Mouse (Mus musculus) neural tube, embryonic 11.5 days (tissue): ENCODE measurements at regions not wholly inside any gene's neighbourhood (a gene's known extent, or its start where the extent isn't known, plus 50 kb on each side); places are given as distances from the start of the nearest gene placed in this dataset.

Experiments used
- ATAC-seq: fragments of 200-750 bp; cut with Nextera tagmentation; 2 replicates; pipeline ENCODE4 v1.8.0; 2017; ENCODE audit warnings: moderate number of reproducible peaks, mild to moderate bottlenecking, moderate TSS enrichment, moderate library complexity; ENCODE audit not compliant: insufficient read depth, low FRiP score, low TSS enrichment
- DNase-seq: peaks from one replicate; pipeline ENCODE4 v3.0.0-alpha.2; 2015; ENCODE audit warnings: low spot score
- H3K27ac ChIP-seq: fragments of 300-500 bp; sonication (generic); 2 replicates; pipeline ENCODE4 v1.5.1; 2014; ENCODE audit warnings: low read depth, mild to moderate bottlenecking, low read length
- H3K27me3 ChIP-seq: fragments of 300-500 bp; sonication (generic); 2 replicates; pipeline ENCODE4 v1.6.1; 2014; ENCODE audit warnings: mild to moderate bottlenecking, low read length, mixed read lengths; ENCODE audit not compliant: control insufficient read depth, insufficient read depth
- H3K36me3 ChIP-seq: fragments of 300-500 bp; sonication (generic); 2 replicates; pipeline ENCODE4 v1.6.1; 2014; ENCODE audit warnings: mild to moderate bottlenecking, low read length, moderate library complexity, mixed read lengths; ENCODE audit not compliant: control insufficient read depth, insufficient read depth
- H3K4me1 ChIP-seq: fragments of 300-500 bp; sonication (generic); 2 replicates; pipeline ENCODE4 v1.6.1; 2014; ENCODE audit warnings: low read length, mixed read lengths; ENCODE audit not compliant: control insufficient read depth, insufficient read depth
- H3K4me2 ChIP-seq: fragments of 300-500 bp; sonication (generic); 2 replicates; pipeline ENCODE4 v1.6.1; 2014; ENCODE audit warnings: low read depth, mild to moderate bottlenecking, moderate library complexity
- H3K4me3 ChIP-seq: fragments of 300-500 bp; sonication (generic); 2 replicates; pipeline ENCODE4 v1.5.1; 2014; ENCODE audit warnings: low read depth, low read length
- H3K9ac ChIP-seq: fragments of 300-500 bp; sonication (generic); 2 replicates; pipeline ENCODE4 v1.6.1; 2014; ENCODE audit warnings: mild to moderate bottlenecking, low read length
- H3K9me3 ChIP-seq: fragments of 300-500 bp; sonication (generic); 2 replicates; pipeline ENCODE4 v1.6.1; 2016; ENCODE audit warnings: low read length; ENCODE audit not compliant: control insufficient read depth
- WGBS: fragments of 180-500 bp; shearing (Covaris S2); extraction: QIAGEN DNeasy Blood & Tissue Kit; methylation state at CpG from one replicate; pipeline ENCODE4 v1.1.7; 2014; 5-methylcytosine and 5-hydroxymethylcytosine counted together

DNA sequence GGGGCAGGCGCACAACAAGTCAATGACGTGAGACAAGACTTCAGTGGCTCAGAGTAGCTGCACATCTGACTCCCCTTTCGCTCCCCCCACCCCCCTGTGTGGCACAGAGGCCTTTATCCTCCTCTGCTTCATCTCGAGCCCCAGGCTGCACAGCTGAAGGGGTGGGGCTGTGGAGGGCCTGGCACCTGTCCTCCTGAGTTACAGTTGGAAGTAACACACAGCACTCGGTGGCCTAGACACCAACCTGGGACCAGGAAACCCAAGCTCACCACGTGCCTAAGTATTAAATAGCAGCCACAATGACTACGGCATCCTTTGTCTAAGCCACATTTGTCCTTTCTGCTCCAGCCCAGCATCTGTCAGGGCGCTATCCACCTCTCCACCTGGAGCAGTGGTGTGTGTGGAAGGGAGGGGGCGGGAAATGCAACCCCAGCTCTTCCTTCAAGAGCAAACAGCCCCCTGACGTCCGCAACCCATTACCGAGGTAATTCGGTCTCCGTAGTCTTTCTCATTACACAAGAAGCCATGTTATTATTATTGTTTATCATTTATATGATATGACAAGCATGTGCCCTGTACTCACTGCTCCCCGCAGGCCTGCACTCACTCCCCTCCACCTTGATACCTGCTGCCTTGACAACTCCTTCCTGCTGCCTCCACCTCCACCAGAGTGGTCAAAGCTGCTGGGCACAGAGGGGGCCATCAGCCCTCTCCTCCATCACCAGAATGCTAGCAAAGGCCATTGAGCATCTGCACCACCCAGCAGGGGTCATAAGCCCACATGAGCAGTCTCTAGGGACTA lies 73.7 kb upstream of the Igsf21 start:
- Histone ChIP-seq H3K4me1 (no peaks in the 10 kb centered on the region), H3K4me2 (no peak overlapping the region), H3K36me3 (no peaks in the 10 kb centered on the region), H3K9me3 (no peaks in the 10 kb centered on the region), H3K4me3 (no peak overlapping the region), H3K9ac (no peak overlapping the region), H3K27me3 (no peaks in the 10 kb centered on the region), H3K27ac (no peak overlapping the region)
- DNase-seq (no peak), ATAC-seq (no peak)
- WGBS, result 78% methylated on average over 15 of the region's 15 CpGs

DNA sequence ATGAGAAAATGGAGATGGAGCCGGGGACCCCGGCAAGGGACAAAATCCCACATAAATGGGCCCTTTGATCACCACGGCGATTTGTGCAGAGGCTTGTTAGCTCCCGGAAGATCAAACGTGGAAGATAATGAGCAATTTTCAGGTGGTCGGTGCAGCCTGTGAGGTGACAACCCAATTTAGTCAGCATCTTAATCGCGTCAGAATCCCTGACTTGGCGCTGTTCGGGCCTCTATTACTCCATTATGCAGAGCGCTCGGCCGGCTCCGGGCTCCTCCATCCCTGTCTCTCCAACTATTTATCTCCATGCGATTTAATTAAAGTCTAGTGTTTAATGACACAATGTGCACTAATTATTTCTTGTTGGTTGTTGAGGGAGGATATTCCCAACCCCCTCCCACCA lies 66.1 kb upstream of the Igsf21 start:
- no peak overlapping the region for H3K4me3 ChIP-seq
- H3K36me3 ChIP-seq, result no peaks in the 10 kb centered on the region
- ATAC-seq (no peak), DNase-seq (no peak)
- no peak overlapping the region for H3K27ac ChIP-seq
- 75% methylated on average over 16 of the region's 16 CpGs for WGBS
- H3K4me2 ChIP-seq, result no peak overlapping the region
- no peaks in the 10 kb centered on the region for H3K9me3 ChIP-seq
- H3K9ac ChIP-seq, result no peak overlapping the region
- H3K27me3 ChIP-seq, result no peaks in the 10 kb centered on the region
- H3K4me1 ChIP-seq, result no peaks in the 10 kb centered on the region

DNA sequence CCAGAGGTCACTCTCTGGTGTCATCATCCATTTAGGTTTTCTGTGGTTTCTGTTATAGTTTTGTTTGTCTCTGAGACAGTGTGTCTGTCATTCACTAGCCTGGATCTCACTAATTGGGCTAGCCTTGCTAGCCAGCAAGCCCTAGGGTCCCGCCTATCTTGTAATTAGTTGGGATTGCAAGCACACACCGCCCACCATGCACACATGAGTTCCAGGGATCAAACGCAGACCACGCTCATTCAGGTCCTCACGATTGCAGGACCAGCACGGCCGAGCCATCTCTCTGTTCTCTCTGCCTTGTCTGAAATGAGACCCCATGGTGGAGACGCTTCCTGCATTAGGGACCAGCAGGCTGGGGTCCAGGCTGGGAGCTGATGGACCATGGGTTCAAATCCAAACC lies 60.9 kb upstream of the Igsf21 start:
- no peak for ATAC-seq

DNA sequence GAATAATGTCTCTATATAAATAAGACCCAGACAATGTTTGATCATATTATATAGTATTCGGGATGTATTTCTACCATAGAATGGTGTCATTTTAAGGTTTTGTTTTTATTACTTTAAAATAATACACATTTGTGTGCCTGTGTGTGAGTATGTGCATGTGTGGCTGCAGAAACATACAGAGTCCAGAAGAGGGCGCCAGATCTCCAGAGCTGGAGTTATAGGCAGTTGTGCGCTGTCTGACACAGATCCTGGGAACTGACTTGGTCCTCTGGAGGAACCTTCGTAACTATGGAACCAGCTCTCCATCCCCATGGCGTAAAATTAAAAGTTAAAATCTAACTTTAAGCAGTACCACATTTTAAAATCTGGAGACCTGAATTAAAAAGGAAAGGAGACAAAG lies 58.4 kb upstream of the Igsf21 start:
- no peak overlapping the region for H3K9ac ChIP-seq
- no peaks in the 10 kb centered on the region for H3K4me1 ChIP-seq
- H3K4me3 ChIP-seq, result no peak overlapping the region
- H3K27me3 ChIP-seq, result no peaks in the 10 kb centered on the region
- no peak overlapping the region for H3K27ac ChIP-seq
- 81% methylated on average over 5 of the region's 5 CpGs for WGBS
- ATAC-seq (no peak), DNase-seq (no peak)
- no peak overlapping the region for H3K4me2 ChIP-seq
- H3K36me3 ChIP-seq, result no peaks in the 10 kb centered on the region
- H3K9me3 ChIP-seq, result no peaks in the 10 kb centered on the region

More for the DNA sequence above, 60.9 kb upstream of the Igsf21 start:
- Histone ChIP-seq H3K4me3 (no peak overlapping the region), H3K4me2 (no peak overlapping the region), H3K4me1 (no peaks in the 10 kb centered on the region), H3K36me3 (no peaks in the 10 kb centered on the region), H3K9me3 (no peaks in the 10 kb centered on the region), H3K27me3 (no peaks in the 10 kb centered on the region), H3K9ac (no peak overlapping the region), H3K27ac (no peak overlapping the region)
- DNase-seq, result no peak
- 82% methylated on average over 8 of the region's 8 CpGs for WGBS

GRCm38 (mm10) chr4:140301661-140302060 lies 55.1 kb upstream of the Igsf21 start:
- WGBS, result 85% methylated on average over 15 of the region's 15 CpGs
- DNase-seq, result no peak
- no peak overlapping the region for H3K4me2 ChIP-seq
- no peaks in the 10 kb centered on the region for H3K36me3 ChIP-seq
- ATAC-seq, result no peak
- H3K4me3 ChIP-seq, result no peak overlapping the region
- H3K27ac ChIP-seq, result no peak overlapping the region
- no peaks in the 10 kb centered on the region for H3K27me3 ChIP-seq
- H3K4me1 ChIP-seq, result no peaks in the 10 kb centered on the region
- no peak overlapping the region for H3K9ac ChIP-seq
- no peaks in the 10 kb centered on the region for H3K9me3 ChIP-seq

DNA sequence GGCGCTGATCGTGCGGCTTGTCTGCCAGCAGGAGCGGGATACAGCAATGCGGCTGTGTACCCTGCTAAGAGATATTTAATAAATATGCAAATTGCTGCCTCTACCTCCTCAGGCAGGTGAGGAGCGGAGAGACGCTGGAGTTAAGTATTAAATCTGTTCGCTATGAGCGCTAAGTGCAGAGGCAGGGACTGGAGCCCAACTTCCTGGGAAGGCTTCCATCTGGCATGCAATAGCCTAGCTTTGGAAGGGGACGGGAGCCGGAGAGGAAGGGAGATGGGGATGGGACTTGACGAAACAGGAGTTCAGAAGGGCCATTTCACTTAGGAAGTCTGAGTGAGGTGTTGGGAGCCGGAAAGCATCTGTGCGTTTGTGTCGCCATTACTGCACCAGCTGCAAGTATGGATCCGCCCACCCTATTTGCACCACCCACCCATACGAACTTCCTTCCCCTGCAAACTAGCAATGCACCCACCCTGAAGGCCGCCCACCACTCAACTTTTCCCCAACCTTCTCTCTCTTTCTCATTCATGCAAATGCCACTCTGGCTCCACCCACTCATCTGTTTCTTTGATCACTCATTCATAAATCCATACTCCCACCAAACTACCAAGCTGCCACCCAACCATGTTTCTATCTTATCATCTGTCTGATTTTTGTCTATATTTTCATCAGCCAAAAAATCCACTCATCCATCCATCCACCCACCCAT lies 51.5 kb upstream of the Igsf21 start:
- H3K4me3 ChIP-seq, result no peak overlapping the region
- ATAC-seq, result no peak
- no peaks in the 10 kb centered on the region for H3K36me3 ChIP-seq
- H3K27me3 ChIP-seq, result no peaks in the 10 kb centered on the region
- no peaks in the 10 kb centered on the region for H3K4me1 ChIP-seq
- H3K9ac ChIP-seq, result no peak overlapping the region
- no peak overlapping the region for H3K4me2 ChIP-seq
- H3K9me3 ChIP-seq, result no peaks in the 10 kb centered on the region
- no peak for DNase-seq
- 77% methylated on average over 18 of the region's 18 CpGs for WGBS
- H3K27ac ChIP-seq, result no peak overlapping the region
